Mouse (Mus musculus) liver, adult 2 months (tissue): ENCODE results near the gene E130308A19Rik.
A peak's percentile ranks its signal among the peaks of the same experiment; 100 is the strongest.

Source experiments
- CTCF ChIP-seq: fragments of 200-500 bp; IDR thresholded peaks from 2 replicates; pipeline ENCODE4 v1.5.1; 2011; ENCODE audit warnings: low read depth, low read length, control low read depth
- POLR2A ChIP-seq: fragments of 200-500 bp; IDR thresholded peaks from 2 replicates; pipeline ENCODE4 v1.6.1; 2011; ENCODE audit warnings: low read length, control low read depth; ENCODE audit not compliant: insufficient read depth; ENCODE audit errors: extremely low read depth

- TF ChIP-seq POLR2A (0 out of 2 replicates have a peak, but pooled peaks have one; percentile 54), CTCF (0 out of 2 replicates have a peak, but pooled peaks have one; percentile 1)
Measured at GRCm38 (mm10) chr4:59625998-59626910, at the start of gene E130308A19Rik.
